Mouse (Mus musculus): ENCODE measurements around the gene Mthfd1l.

- no peak for TF ChIP-seq CTCF (IDR thresholded peaks at IDR 0.05)
- TF ChIP-seq EP300 (IDR thresholded peaks at IDR 0.05; ENCODE audit: insufficient read depth, low read depth, low read length) = peak; percentile 84; the same call in 1 of the 2 replicates
These were observed 106.8 kb downstream of the Mthfd1l start for GRCm38 (mm10) chr10:4079643-4080244.

Measured in heart, adult 2 months (tissue).